1 mouse cellular context compared by ENCODE assay signal in genomic region chr4:40781797-40782495, GRCm38 (mm10).
TF ChIP-seq lines count a peak whose summit lies in the region.

No protein-coding gene starts in this region.

TF ChIP-seq in CH12.LX, 34 proteins besides CTCF, POLR2A, EP300 and RAD21 (continued from another document):
- peak; percentile 91 for TF ChIP-seq JUN (IDR thresholded peaks at IDR 0.05; ENCODE audit: insufficient read depth, low read depth, low read length)
- TF ChIP-seq ZNF384 (IDR thresholded peaks at IDR 0.05; ENCODE audit: low read depth, low read length): peak; percentile 97
- TF ChIP-seq E2F4 (IDR thresholded peaks at IDR 0.05; ENCODE audit: insufficient replicate concordance, low read depth, low read length): 0 out of 2 replicates have a peak, but pooled peaks have one; percentile 20
- no peak for TF ChIP-seq ZC3H11A (IDR thresholded peaks at IDR 0.05; ENCODE audit: low read depth, low read length)
- TF ChIP-seq ZKSCAN1 (IDR thresholded peaks at IDR 0.05; ENCODE audit: borderline replicate concordance, low read depth, low read length): no peak; the same call in 1 of the 2 replicates
- TF ChIP-seq CHD1 (IDR thresholded peaks at IDR 0.05; ENCODE audit: low read depth, low read length): 0 out of 2 replicates have a peak, but pooled peaks have one; percentile 4
- TF ChIP-seq UBTF (IDR thresholded peaks at IDR 0.05; ENCODE audit: low read depth, low read length): no peak
- TF ChIP-seq MEF2A (IDR thresholded peaks at IDR 0.05; ENCODE audit: borderline replicate concordance, low read depth, low read length): peak; percentile 93
- TF ChIP-seq SIN3A (IDR thresholded peaks at IDR 0.05; ENCODE audit: low read length): peak; percentile 96
- TF ChIP-seq GABPA (IDR thresholded peaks at IDR 0.05; ENCODE audit: insufficient replicate concordance, low read depth, low read length): no peak
- TF ChIP-seq PAX5 (IDR thresholded peaks at IDR 0.05; ENCODE audit: low read length): no peak
- TF ChIP-seq NRF1 (IDR thresholded peaks at IDR 0.05; ENCODE audit: low read depth, low read length): no peak
- TF ChIP-seq NELFE (IDR thresholded peaks at IDR 0.05; ENCODE audit: low read depth, low read length): 0 out of 2 replicates have a peak, but pooled peaks have one; percentile 35
- peak; percentile 92 for TF ChIP-seq RCOR1 (conservative IDR thresholded peaks at IDR 0.05; ENCODE audit: low read depth, low read length)
- TF ChIP-seq MXI1 (IDR thresholded peaks at IDR 0.05; ENCODE audit: low read depth, low read length): peak; percentile 95
- TF ChIP-seq USF2 (conservative IDR thresholded peaks at IDR 0.05; ENCODE audit: low read depth, low read length): peak; percentile 76
- peak; percentile 32 for TF ChIP-seq TBP (conservative IDR thresholded peaks at IDR 0.05; ENCODE audit: low read depth, low read length)
- TF ChIP-seq HCFC1 (IDR thresholded peaks at IDR 0.05; ENCODE audit: low read depth, low read length): peak; percentile 42
- peak; percentile 97 for TF ChIP-seq MAX (IDR thresholded peaks at IDR 0.05; ENCODE audit: low read length)
- TF ChIP-seq ZMIZ1 (IDR thresholded peaks at IDR 0.05; ENCODE audit: low read depth, low read length): no peak
- 0 out of 2 replicates have a peak, but pooled peaks have one; percentile 73 for TF ChIP-seq KAT2A (IDR thresholded peaks at IDR 0.05; ENCODE audit: insufficient replicate concordance, low read length)
- TF ChIP-seq POLR2AphosphoS2 (IDR thresholded peaks at IDR 0.05; ENCODE audit: low read depth, low read length): no peak
- peak; percentile 21; the same call in 1 of the 2 replicates for TF ChIP-seq ELF1 (IDR thresholded peaks at IDR 0.05; ENCODE audit: low read depth, low read length)
- peak; percentile 97 for TF ChIP-seq ETS1 (conservative IDR thresholded peaks at IDR 0.05; ENCODE audit: low read depth, low read length)
- peak; percentile 99 for TF ChIP-seq MYC (IDR thresholded peaks at IDR 0.05; ENCODE audit: low read depth, low read length)
- TF ChIP-seq CHD2 (IDR thresholded peaks at IDR 0.05; ENCODE audit: low read length): peak; percentile 71; the same call in 1 of the 2 replicates
- TF ChIP-seq TCF12 (IDR thresholded peaks at IDR 0.05; ENCODE audit: low read depth, low read length): peak; percentile 88
- TF ChIP-seq MAZ (IDR thresholded peaks at IDR 0.05; ENCODE audit: low read depth, low read length): peak; percentile 92
- TF ChIP-seq IRF4 (IDR thresholded peaks at IDR 0.05; ENCODE audit: low read depth, low read length): peak; percentile 95
